7 mouse cellular contexts compared by ENCODE assay signal in genomic region chr11:120643601-120643987, GRCm38 (mm10). TPM values are rescaled to one million over a fixed set of nuclear protein-coding genes. Genes with fewer than 3 reads are reported as not detected.
DNase-seq lines count a peak whose midpoint lies in the region; ATAC-seq lines count a peak whose summit lies in the region.

TSS of gene Pycr1 (minus strand) at chr11:120643769.

- no peak within 1 kb of the TSS; the same call in 1 of the 2 replicates for H3K27ac ChIP-seq in intestine, embryonic 16.5 days (ENCODE audit: low read length)
- no peak within 1 kb of the TSS for H3K27ac ChIP-seq in midbrain, embryonic 11.5 days (ENCODE audit: low read depth, low read length)

- peak; percentile 85 to 89 for DNase-seq in adrenal gland, adult 18-20 months (ENCODE audit: low spot score in 2 of 2)
- DNase-seq in embryo, embryonic 11 days: peak; percentile 96
- peak; percentile 90 to 94 for DNase-seq in gastrocnemius, postnatal 36 days
- DNase-seq in left cerebral cortex, postnatal 36 days (ENCODE audit: low spot score in 2 of 2): peak; percentile 89 to 93
- DNase-seq in midbrain, embryonic 11.5 days (ENCODE audit: low spot score, missing footprints): peak; percentile 98
- peak; percentile 90 for DNase-seq in skeletal muscle tissue, adult 2 months (ENCODE audit: low read depth, low spot score)

- H3K4me2 ChIP-seq in intestine, embryonic 16.5 days (ENCODE audit: low read depth, low read length): peak within 1 kb of the TSS; percentile 97
- H3K4me2 ChIP-seq in midbrain, embryonic 11.5 days: peak within 1 kb of the TSS; percentile 89

- H3K4me1 ChIP-seq in intestine, embryonic 16.5 days (ENCODE audit: control insufficient read depth, insufficient read depth, low read length): peaks cover 17% of the 10 kb centered on the region
- H3K4me1 ChIP-seq in midbrain, embryonic 11.5 days (ENCODE audit: control insufficient read depth, insufficient read depth, low read length): peaks cover 9% of the 10 kb centered on the region

- WGBS in intestine, embryonic 16.5 days: under 1% methylated on average over 15 of the region's 15 CpGs
- under 1% methylated on average over 15 of the region's 15 CpGs for WGBS in midbrain, embryonic 11.5 days

- peak within 1 kb of the TSS; percentile 63 for H3K4me3 ChIP-seq in intestine, embryonic 16.5 days (ENCODE audit: low read length)
- peak within 1 kb of the TSS; percentile 36 for H3K4me3 ChIP-seq in midbrain, embryonic 11.5 days (ENCODE audit: low read depth, low read length)

- H3K36me3 ChIP-seq in intestine, embryonic 16.5 days (ENCODE audit: control insufficient read depth, insufficient read depth, low read length): no peaks in the 10 kb centered on the region
- no peaks in the 10 kb centered on the region for H3K36me3 ChIP-seq in midbrain, embryonic 11.5 days (ENCODE audit: control insufficient read depth, insufficient read depth, low read length)

- H3K9me3 ChIP-seq in intestine, embryonic 16.5 days (ENCODE audit: control insufficient read depth, low read length): no peaks in the 10 kb centered on the region
- H3K9me3 ChIP-seq in midbrain, embryonic 11.5 days (ENCODE audit: control insufficient read depth, low read length): no peaks in the 10 kb centered on the region

- intact Hi-C loops in gastrocnemius, postnatal 36 days (cut with DNase I): no loop called here
- intact Hi-C loops in left cerebral cortex, postnatal 36 days (cut with DNase I): no loop called here

- peak; percentile 99 for ATAC-seq in intestine, embryonic 16.5 days
- ATAC-seq in midbrain, embryonic 11.5 days (ENCODE audit: low FRiP score): peak; percentile 100

- H3K9ac ChIP-seq in intestine, embryonic 16.5 days (ENCODE audit: low read depth, low read length): peak within 1 kb of the TSS; percentile 80
- peak within 1 kb of the TSS; percentile 79 for H3K9ac ChIP-seq in midbrain, embryonic 11.5 days (ENCODE audit: low read length)

- H3K27me3 ChIP-seq in intestine, embryonic 16.5 days (replicated peaks; ENCODE audit: control insufficient read depth, insufficient read depth, low read length): peaks cover 7% of the 10 kb centered on the region; the same call in 1 of the 2 replicates
- H3K27me3 ChIP-seq in midbrain, embryonic 11.5 days (ENCODE audit: control insufficient read depth, insufficient read depth, low read length): 0 out of 2 replicates have a peak, but pooled peaks cover 3% of the 10 kb centered on the region

RNA-seq across cellular contexts. Expression of gene Pycr1, which starts in this region (rescaled TPM):
- 1 to 10 TPM; 1.4 to 2.1 TPM for total RNA-seq in adrenal gland, adult 18-20 months (2021)
- total RNA-seq in gastrocnemius, postnatal 36 days (2021): 1 to 10 TPM; 3.2 to 5.8 TPM
- polyA plus RNA-seq in intestine, embryonic 16.5 days (2015; fragmentation: Nextera tagmentation; extraction: Ambion mirVana): 24.8 and 26.6 TPM in 2 replicates
- total RNA-seq in left cerebral cortex, postnatal 36 days (2021): 1 to 10 TPM; 2.9 to 3.9 TPM
- polyA plus RNA-seq in midbrain, embryonic 11.5 days (2014; fragmentation: Nextera tagmentation; extraction: Ambion mirVana): 32.4 and 32.8 TPM in 2 replicates
